7 mouse cellular contexts compared by ENCODE assay signal in the genomic region with DNA sequence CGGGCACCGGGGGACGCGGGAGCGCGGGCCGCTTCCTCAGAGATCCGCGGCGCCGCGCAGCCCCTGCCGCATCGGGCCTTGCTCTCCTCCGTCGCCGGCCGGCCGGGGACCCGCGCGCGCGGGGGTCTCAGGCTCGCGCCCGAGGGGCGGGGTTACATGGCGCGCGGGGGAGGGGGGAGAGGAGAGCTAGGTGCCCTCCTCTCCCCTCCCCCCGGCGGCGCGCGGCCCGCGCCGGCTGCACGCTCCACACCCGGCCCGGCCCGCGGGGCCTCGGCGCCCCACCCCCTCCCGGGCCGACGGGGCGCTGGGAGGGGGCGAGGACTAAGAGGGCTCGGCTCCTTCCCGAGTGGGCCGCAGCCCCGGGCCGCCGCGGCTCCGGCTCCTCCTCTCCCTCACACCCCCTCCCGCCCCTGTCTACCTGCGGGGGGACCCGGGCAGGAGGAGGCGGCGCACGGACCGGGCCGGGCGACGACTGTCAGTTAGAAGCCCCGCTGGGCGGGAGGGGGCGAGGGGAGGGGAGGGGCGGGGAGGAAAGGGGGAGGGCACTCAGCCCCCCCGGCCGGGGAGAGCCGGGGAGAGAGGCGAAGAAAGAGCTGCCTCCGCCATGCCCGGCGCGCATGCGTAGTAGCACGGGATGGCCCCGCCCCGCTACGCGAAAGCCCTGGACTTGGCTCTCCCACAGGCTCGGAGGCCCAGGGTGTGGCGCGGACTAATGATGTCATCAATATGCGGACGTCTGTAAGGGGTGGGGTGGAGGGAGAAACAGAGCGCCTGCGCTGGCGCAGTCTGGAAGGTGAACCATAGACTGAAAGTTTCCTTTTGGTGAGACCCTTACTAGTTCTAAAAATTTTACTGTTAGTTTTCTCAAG. TPM values are rescaled to one million over a fixed set of nuclear protein-coding genes. Genes with fewer than 3 reads are reported as not detected.
DNase-seq lines count a peak whose midpoint lies in the region; ATAC-seq lines count a peak whose summit lies in the region.

A gene (minus strand): TSS at position 73 of the 869 bp plus-strand sequence.

- 0 out of 2 replicates have a peak, but pooled peaks cover 10% of the 10 kb centered on the region for H3K36me3 ChIP-seq in intestine, embryonic 16.5 days (ENCODE audit: control insufficient read depth, insufficient read depth, low read length)
- peaks cover 6% of the 10 kb centered on the region; the same call in 1 of the 2 replicates for H3K36me3 ChIP-seq in midbrain, embryonic 11.5 days (ENCODE audit: control insufficient read depth, insufficient read depth, low read length)

- intact Hi-C loops in left cerebral cortex, postnatal 36 days (cut with DNase I): no loop called here

- under 1% methylated on average over 38 of the region's 95 CpGs for WGBS in intestine, embryonic 16.5 days
- 1% methylated on average over 53 of the region's 95 CpGs for WGBS in midbrain, embryonic 11.5 days

- H3K27me3 ChIP-seq in intestine, embryonic 16.5 days (replicated peaks; ENCODE audit: control insufficient read depth, insufficient read depth, low read length): no peaks in the 10 kb centered on the region
- no peaks in the 10 kb centered on the region for H3K27me3 ChIP-seq in midbrain, embryonic 11.5 days (ENCODE audit: control insufficient read depth, insufficient read depth, low read length)

- peak; percentile 97 for DNase-seq in adrenal gland, adult 8-10 months
- peak; percentile 100 for DNase-seq in embryo, embryonic 9.5 days (ENCODE audit: extremely low spot score)
- DNase-seq in gastrocnemius, postnatal 4 days (ENCODE audit: low spot score in 2 of 2): peak; percentile 98 to 99
- peak; percentile 96 to 98 for DNase-seq in left cerebral cortex, postnatal 36 days (ENCODE audit: low spot score in 2 of 2)
- DNase-seq in midbrain, embryonic 11.5 days (ENCODE audit: low spot score, missing footprints): peak; percentile 100
- DNase-seq in skeletal muscle tissue, adult 2 months (ENCODE audit: low read depth, low spot score): peak; percentile 99

- H3K9me3 ChIP-seq in intestine, embryonic 16.5 days (ENCODE audit: control insufficient read depth, low read length): no peaks in the 10 kb centered on the region
- no peaks in the 10 kb centered on the region for H3K9me3 ChIP-seq in midbrain, embryonic 11.5 days (ENCODE audit: control insufficient read depth, low read length)

- H3K4me1 ChIP-seq in intestine, embryonic 16.5 days (ENCODE audit: control insufficient read depth, insufficient read depth, low read length): peaks cover 7% of the 10 kb centered on the region
- H3K4me1 ChIP-seq in midbrain, embryonic 11.5 days (ENCODE audit: control insufficient read depth, insufficient read depth, low read length): peaks cover 10% of the 10 kb centered on the region

- peak within 1 kb of the TSS; percentile 90 for H3K27ac ChIP-seq in intestine, embryonic 16.5 days (ENCODE audit: low read length)
- H3K27ac ChIP-seq in midbrain, embryonic 11.5 days (ENCODE audit: low read depth, low read length): peak within 1 kb of the TSS; percentile 91

- ATAC-seq in intestine, embryonic 16.5 days: peak; percentile 93
- ATAC-seq in midbrain, embryonic 11.5 days (ENCODE audit: low FRiP score): peak; percentile 94

- peak within 1 kb of the TSS; percentile 99 for H3K4me3 ChIP-seq in intestine, embryonic 16.5 days (ENCODE audit: low read length)
- peak within 1 kb of the TSS; percentile 93 for H3K4me3 ChIP-seq in midbrain, embryonic 11.5 days (ENCODE audit: low read depth, low read length)

- peak within 1 kb of the TSS; percentile 83 for H3K4me2 ChIP-seq in intestine, embryonic 16.5 days (ENCODE audit: low read depth, low read length)
- peak within 1 kb of the TSS; percentile 86 for H3K4me2 ChIP-seq in midbrain, embryonic 11.5 days

- H3K9ac ChIP-seq in intestine, embryonic 16.5 days (ENCODE audit: low read depth, low read length): peak within 1 kb of the TSS; percentile 91
- H3K9ac ChIP-seq in midbrain, embryonic 11.5 days (ENCODE audit: low read length): peak within 1 kb of the TSS; percentile 91

RNA-seq across cellular contexts. Expression of the gene that starts here (rescaled TPM):
- total RNA-seq in adrenal gland, adult 8-10 months (2022): 10 to 100 TPM; 14.8 to 20.4 (median 16.8) TPM
- 10 to 100 TPM; 19.2 to 22.3 TPM for total RNA-seq in gastrocnemius, postnatal 4 days (2021)
- 2.4 and 2.7 TPM in 2 replicates for polyA plus RNA-seq in intestine, embryonic 16.5 days (2015; fragmentation: Nextera tagmentation; extraction: Ambion mirVana)
- 10 to 100 TPM; 33.2 to 40.4 TPM for total RNA-seq in left cerebral cortex, postnatal 36 days (2021)
- 7.7 and 8.0 TPM in 2 replicates for polyA plus RNA-seq in midbrain, embryonic 11.5 days (2014; fragmentation: Nextera tagmentation; extraction: Ambion mirVana)

Comparison
In these comparisons a context has a peak if more than half of its experiments do, and no peak if none do; other contexts are left out.
1. Peak in every context shown above with its lines: DNase-seq, ATAC-seq, H3K4me3 ChIP-seq and H3K27ac ChIP-seq.